Mouse (Mus musculus) heart, embryonic 15.5 days (tissue): ENCODE data around the gene Ankfn1. TPM values are rescaled to one million over a fixed set of nuclear protein-coding genes. Genes with fewer than 3 reads are reported as not detected.

Source experiments
- ATAC-seq: fragments of 200-750 bp; cut with Nextera tagmentation; replicated peaks from 2 replicates; pipeline ENCODE4 v1.8.0; 2017; ENCODE audit warnings: low read depth, moderate TSS enrichment; ENCODE audit not compliant: insufficient number of reproducible peaks, insufficient read depth, low FRiP score
- H3K27ac ChIP-seq: fragments of 300-500 bp; sonication (generic); 2 replicates; pipeline ENCODE4 v1.5.1; 2015; ENCODE audit warnings: mild to moderate bottlenecking, inconsistent platforms
- H3K27me3 ChIP-seq: fragments of 300-500 bp; sonication (generic); 2 replicates; pipeline ENCODE4 v1.6.1; 2015; ENCODE audit warnings: inconsistent platforms
- H3K36me3 ChIP-seq: fragments of 300-500 bp; sonication (generic); 2 replicates; pipeline ENCODE4 v1.6.1; 2015; ENCODE audit warnings: mild to moderate bottlenecking, inconsistent platforms
- H3K4me1 ChIP-seq: fragments of 300-500 bp; sonication (generic); replicated peaks from 2 replicates; pipeline ENCODE4 v1.6.1; 2015; ENCODE audit warnings: inconsistent platforms
- H3K4me2 ChIP-seq: fragments of 300-500 bp; sonication (generic); 2 replicates; pipeline ENCODE4 v1.6.1; 2015; ENCODE audit warnings: inconsistent platforms, mild to moderate bottlenecking, moderate library complexity
- H3K4me3 ChIP-seq: fragments of 300-500 bp; sonication (generic); 2 replicates; pipeline ENCODE4 v1.5.1; 2015; ENCODE audit warnings: mild to moderate bottlenecking, inconsistent platforms
- H3K9ac ChIP-seq: fragments of 300-500 bp; sonication (generic); 2 replicates; pipeline ENCODE4 v1.6.1; 2015; ENCODE audit warnings: mild to moderate bottlenecking, inconsistent platforms
- H3K9me3 ChIP-seq: fragments of 300-500 bp; sonication (generic); replicated peaks from 2 replicates; pipeline ENCODE4 v1.6.1; 2016; ENCODE audit warnings: inconsistent platforms
- WGBS: fragments of 180-500 bp; shearing (Covaris S2); methylation state at CpG from one replicate; pipeline ENCODE4 v1.1.7; 2015; ENCODE audit warnings: mixed read lengths; 5-methylcytosine and 5-hydroxymethylcytosine counted together
- polyA plus RNA-seq: library from polyadenylated mRNA; unstranded; fragments of >200 nt; fragmentation: Nextera tagmentation; extraction: Ambion mirVana; gene quantifications from 2 replicates; pipeline ENCODE4 v1.2.1, GENCODE M21; 2015

Gene Ankfn1
- polyA plus RNA-seq, 1 experiment from 2014 or later: 0.04 TPM

- Histone ChIP-seq H3K4me1 (no peaks in the 10 kb centered on the region), H3K27ac (no peak overlapping the region), H3K9me3 (no peaks in the 10 kb centered on the region), H3K9ac (no peak overlapping the region), H3K4me3 (no peak overlapping the region), H3K4me2 (no peak overlapping the region), H3K36me3 (no peaks in the 10 kb centered on the region), H3K27me3 (no peaks in the 10 kb centered on the region)
- WGBS: 16% methylated on average over 11 of the region's 11 CpGs
- ATAC-seq: no peak
These were observed 268.7 kb downstream of the Ankfn1 start for GRCm38 (mm10) chr11:89508675-89509324.

- H3K36me3 ChIP-seq: no peaks in the 10 kb centered on the region
- WGBS: 71% methylated on average over 11 of the region's 11 CpGs
- H3K27me3 ChIP-seq: no peaks in the 10 kb centered on the region
- H3K9me3 ChIP-seq: no peaks in the 10 kb centered on the region
- no peak overlapping the region for H3K4me3 ChIP-seq
- ATAC-seq: no peak
- H3K27ac ChIP-seq: no peak overlapping the region
- H3K9ac ChIP-seq: no peak overlapping the region
- no peaks in the 10 kb centered on the region for H3K4me1 ChIP-seq
- H3K4me2 ChIP-seq: no peak overlapping the region
These were observed 270.7 kb downstream of the Ankfn1 start for GRCm38 (mm10) chr11:89506595-89507245.

GRCm38 (mm10) chr11:89505046-89505445 is 272.4 kb downstream of the Ankfn1 start:
- Histone ChIP-seq H3K36me3 (no peaks in the 10 kb centered on the region), H3K4me3 (no peak overlapping the region), H3K4me1 (no peaks in the 10 kb centered on the region), H3K27ac (no peak overlapping the region), H3K4me2 (no peak overlapping the region), H3K9me3 (no peaks in the 10 kb centered on the region), H3K9ac (no peak overlapping the region), H3K27me3 (no peaks in the 10 kb centered on the region)
- no peak for ATAC-seq
- WGBS: 78% methylated on average over 7 of the region's 7 CpGs

GRCm38 (mm10) chr11:89501796-89502195 is 275.7 kb downstream of the Ankfn1 start:
- Histone ChIP-seq H3K4me3 (no peak overlapping the region), H3K9me3 (no peaks in the 10 kb centered on the region), H3K4me2 (no peak overlapping the region), H3K27me3 (no peaks in the 10 kb centered on the region), H3K4me1 (no peaks in the 10 kb centered on the region), H3K36me3 (no peaks in the 10 kb centered on the region), H3K9ac (no peak overlapping the region), H3K27ac (no peak overlapping the region)
- 78% methylated on average over 7 of the region's 7 CpGs for WGBS
- no peak for ATAC-seq

GRCm38 (mm10) chr11:89500961-89501360 is 276.5 kb downstream of the Ankfn1 start:
- H3K27me3 ChIP-seq: no peaks in the 10 kb centered on the region
- 72% methylated on average over 2 of the region's 2 CpGs for WGBS
- H3K4me2 ChIP-seq: no peak overlapping the region
- no peaks in the 10 kb centered on the region for H3K4me1 ChIP-seq
- no peak overlapping the region for H3K9ac ChIP-seq
- no peak for ATAC-seq
- H3K9me3 ChIP-seq: no peaks in the 10 kb centered on the region
- H3K36me3 ChIP-seq: no peaks in the 10 kb centered on the region
- H3K27ac ChIP-seq: no peak overlapping the region
- no peak overlapping the region for H3K4me3 ChIP-seq

- Histone ChIP-seq H3K4me2 (no peak overlapping the region), H3K9me3 (no peaks in the 10 kb centered on the region), H3K9ac (no peak overlapping the region), H3K27me3 (no peaks in the 10 kb centered on the region), H3K27ac (no peak overlapping the region), H3K4me3 (no peak overlapping the region), H3K4me1 (no peaks in the 10 kb centered on the region), H3K36me3 (no peaks in the 10 kb centered on the region)
- 52% methylated on average over 6 of the region's 6 CpGs for WGBS
- no peak for ATAC-seq
These were observed 296.4 kb downstream of the Ankfn1 start for GRCm38 (mm10) chr11:89481084-89481483.

- Histone ChIP-seq H3K4me2 (no peak overlapping the region), H3K9me3 (no peaks in the 10 kb centered on the region), H3K9ac (no peak overlapping the region), H3K4me1 (no peaks in the 10 kb centered on the region), H3K27me3 (no peaks in the 10 kb centered on the region), H3K4me3 (no peak overlapping the region), H3K27ac (no peak overlapping the region), H3K36me3 (no peaks in the 10 kb centered on the region)
- 53% methylated on average over 5 of the region's 5 CpGs for WGBS
- ATAC-seq: no peak
These were observed 300.5 kb downstream of the Ankfn1 start for GRCm38 (mm10) chr11:89476927-89477326.

GRCm38 (mm10) chr11:89476047-89476446 is 301.4 kb downstream of the Ankfn1 start:
- Histone ChIP-seq H3K4me1 (no peaks in the 10 kb centered on the region), H3K9ac (no peak overlapping the region), H3K4me3 (no peak overlapping the region), H3K36me3 (no peaks in the 10 kb centered on the region), H3K27me3 (no peaks in the 10 kb centered on the region), H3K9me3 (no peaks in the 10 kb centered on the region), H3K27ac (no peak overlapping the region), H3K4me2 (no peak overlapping the region)
- WGBS: 68% methylated on average over 4 of the region's 4 CpGs
- ATAC-seq: no peak

GRCm38 (mm10) chr11:89472871-89473270 is 304.6 kb downstream of the Ankfn1 start:
- Histone ChIP-seq H3K4me1 (no peaks in the 10 kb centered on the region), H3K27me3 (no peaks in the 10 kb centered on the region), H3K9me3 (no peaks in the 10 kb centered on the region), H3K9ac (no peak overlapping the region), H3K27ac (no peak overlapping the region), H3K36me3 (no peaks in the 10 kb centered on the region), H3K4me3 (no peak overlapping the region), H3K4me2 (no peak overlapping the region)
- 83% methylated on average over 4 of the region's 4 CpGs for WGBS
- no peak for ATAC-seq

GRCm38 (mm10) chr11:89465381-89465780 is 312.1 kb downstream of the Ankfn1 start:
- Histone ChIP-seq H3K27me3 (no peaks in the 10 kb centered on the region), H3K27ac (no peak overlapping the region), H3K4me3 (no peak overlapping the region), H3K9me3 (no peaks in the 10 kb centered on the region), H3K4me1 (no peaks in the 10 kb centered on the region), H3K4me2 (no peak overlapping the region), H3K9ac (no peak overlapping the region), H3K36me3 (no peaks in the 10 kb centered on the region)
- ATAC-seq: no peak
- WGBS: 83% methylated on average over 4 of the region's 4 CpGs

- no peaks in the 10 kb centered on the region for H3K36me3 ChIP-seq
- H3K27me3 ChIP-seq: no peaks in the 10 kb centered on the region
- 70% methylated on average over 10 of the region's 10 CpGs for WGBS
- no peaks in the 10 kb centered on the region for H3K4me1 ChIP-seq
- no peak for ATAC-seq
- H3K27ac ChIP-seq: no peak overlapping the region
- H3K9me3 ChIP-seq: no peaks in the 10 kb centered on the region
- H3K9ac ChIP-seq: no peak overlapping the region
- no peak overlapping the region for H3K4me2 ChIP-seq
- no peak overlapping the region for H3K4me3 ChIP-seq
These were observed 315.2 kb downstream of the Ankfn1 start for GRCm38 (mm10) chr11:89462216-89462615.

GRCm38 (mm10) chr11:89459437-89459836 is 318.0 kb downstream of the Ankfn1 start:
- H3K4me3 ChIP-seq: no peak overlapping the region
- H3K4me1 ChIP-seq: no peaks in the 10 kb centered on the region
- no peaks in the 10 kb centered on the region for H3K9me3 ChIP-seq
- no peak overlapping the region for H3K4me2 ChIP-seq
- no peak overlapping the region for H3K27ac ChIP-seq
- H3K9ac ChIP-seq: no peak overlapping the region
- ATAC-seq: no peak
- no peaks in the 10 kb centered on the region for H3K36me3 ChIP-seq
- 75% methylated on average over 6 of the region's 6 CpGs for WGBS
- H3K27me3 ChIP-seq: no peaks in the 10 kb centered on the region
